Mouse (Mus musculus) liver, adult 2 months (tissue): ENCODE measurements around the gene Capn15.

Experiments
- CTCF ChIP-seq: fragments of 200-500 bp; IDR thresholded peaks from 2 replicates; pipeline ENCODE4 v1.5.1; 2011; ENCODE audit warnings: low read depth, low read length, control low read depth
- POLR2A ChIP-seq: fragments of 200-500 bp; IDR thresholded peaks from 2 replicates; pipeline ENCODE4 v1.6.1; 2011; ENCODE audit warnings: low read length, control low read depth; ENCODE audit not compliant: insufficient read depth; ENCODE audit errors: extremely low read depth

GRCm38 (mm10) chr17:25950706-25951105 is 34.9 kb downstream of the Capn15 start:
- TF ChIP-seq CTCF (no peak), POLR2A (no peak)
